Mouse (Mus musculus): ENCODE measurements around the gene Senp1. TPM values are rescaled to one million over a fixed set of nuclear protein-coding genes. Genes with fewer than 3 reads are reported as not detected.
A peak's percentile ranks its signal among the peaks of the same experiment; 100 is the strongest.

The Senp1 gene
- polyA plus RNA-seq, 1 experiment from 2014 or later, result 40.1 TPM

DNA sequence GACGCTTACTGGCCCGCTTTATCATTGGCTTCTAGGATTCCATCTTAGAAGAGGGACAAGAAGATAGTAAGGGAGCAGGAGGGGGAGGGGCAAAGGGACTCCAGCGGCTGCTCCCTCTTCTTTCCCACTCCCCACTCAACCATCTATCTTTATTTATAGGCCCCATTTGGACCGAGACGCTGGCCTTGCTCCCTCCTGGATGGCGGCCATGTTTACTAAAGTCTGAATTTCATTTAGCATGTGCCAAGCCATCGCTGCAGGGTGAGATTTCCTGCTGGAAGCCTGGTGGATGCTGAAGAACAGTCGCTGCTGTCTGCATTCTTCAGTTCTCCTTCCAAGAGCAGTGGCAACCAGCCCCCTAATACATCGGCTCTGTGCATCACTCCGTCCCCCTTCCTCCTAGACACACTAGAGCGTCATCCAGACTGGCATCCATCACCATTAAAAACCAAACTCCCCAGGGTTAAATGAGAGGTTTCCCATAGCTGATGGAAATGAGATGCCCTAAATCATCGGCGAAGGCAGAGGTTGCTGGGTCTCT is 96.8 kb downstream of the Senp1 start:
- Histone ChIP-seq H3K36me3 (ENCODE audit: control insufficient read depth, insufficient read depth, low read length) (peaks cover 10% of the 10 kb centered on the region), H3K27ac (ENCODE audit: low read depth, low read length) (no peak overlapping the region), H3K27me3 (ENCODE audit: control insufficient read depth, insufficient read depth, low read length) (no peaks in the 10 kb centered on the region), H3K9ac (ENCODE audit: low read length) (no peak overlapping the region), H3K9me3 (ENCODE audit: control insufficient read depth, low read length) (no peaks in the 10 kb centered on the region), H3K4me2 (ENCODE audit: low read depth) (no peak overlapping the region), H3K4me1 (ENCODE audit: control insufficient read depth, insufficient read depth, low read length) (peaks cover 40% of the 10 kb centered on the region), H3K4me3 (ENCODE audit: low read depth, low read length) (no peak overlapping the region)
- ATAC-seq (ENCODE audit: insufficient read depth, low FRiP score, low TSS enrichment) (no peak), DNase-seq (ENCODE audit: low spot score) (no peak)
- 74% methylated on average over 13 of the region's 13 CpGs for WGBS

DNA sequence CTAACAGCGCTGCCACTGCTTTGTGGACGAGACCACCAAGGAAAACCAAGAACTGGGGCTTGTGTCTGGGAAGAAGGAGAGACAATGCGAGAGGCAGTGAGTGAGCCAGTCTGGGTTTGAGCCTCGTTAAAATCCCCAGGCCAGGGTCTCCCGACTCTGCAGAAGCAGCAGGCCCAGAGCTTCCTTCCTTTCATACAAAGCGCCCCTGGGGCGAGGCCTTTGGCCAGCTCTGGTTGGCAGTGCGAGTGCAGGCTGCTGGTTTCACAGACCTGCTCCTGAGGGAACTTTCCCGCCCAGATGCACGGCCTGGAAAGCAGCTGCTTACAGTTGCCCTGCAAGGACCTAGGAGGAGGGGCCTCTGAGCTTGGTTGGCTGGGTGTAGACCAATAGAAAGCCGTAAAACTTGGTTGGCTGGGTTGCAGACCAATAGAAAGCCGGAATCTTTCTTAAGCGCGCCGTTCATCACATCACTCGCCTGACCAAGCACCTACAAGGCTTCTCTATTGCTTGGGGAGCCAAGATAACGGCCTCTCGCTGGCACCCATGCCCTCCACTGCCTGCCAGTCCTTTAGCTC is 100.7 kb downstream of the Senp1 start:
- WGBS, result 3% methylated on average over 18 of the region's 18 CpGs
- peaks cover 14% of the 10 kb centered on the region; the same call in 1 of the 2 replicates for H3K36me3 ChIP-seq (ENCODE audit: control insufficient read depth, insufficient read depth, low read length)

DNA sequence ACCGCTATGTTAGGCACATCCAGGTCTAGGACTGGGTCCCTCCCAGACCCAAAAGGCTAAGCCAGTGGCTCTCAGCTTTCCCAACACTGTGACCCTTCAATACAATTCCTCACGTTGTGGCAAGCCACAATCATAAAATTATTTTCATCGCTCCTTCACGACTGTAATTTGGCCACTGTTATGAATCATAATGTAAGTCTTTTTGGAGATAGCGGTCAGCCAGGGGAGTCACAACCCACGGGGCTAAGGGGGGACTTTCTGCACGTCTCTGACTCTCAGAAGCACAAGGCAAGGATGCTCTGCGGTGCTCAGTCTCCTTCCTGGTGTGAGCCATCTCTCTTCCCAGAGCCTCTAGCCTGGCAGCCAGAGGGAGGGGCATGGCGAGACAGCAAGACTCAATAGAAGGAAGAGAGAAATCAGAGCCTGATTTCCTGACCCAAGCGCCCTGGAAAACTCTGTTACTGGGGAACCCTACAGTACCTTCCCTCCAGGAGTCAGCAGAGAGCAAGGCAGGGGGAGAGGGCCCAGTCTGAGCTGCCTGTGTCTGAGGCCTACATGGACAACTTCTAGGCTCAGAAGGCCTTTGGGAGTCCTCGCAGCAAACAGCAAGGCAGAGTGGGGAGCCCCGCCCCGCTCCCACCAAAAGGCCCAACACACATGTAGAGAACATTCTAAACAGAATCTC is 101.4 kb downstream of the Senp1 start:
- ATAC-seq (ENCODE audit: insufficient read depth, low FRiP score, low TSS enrichment) (peak; percentile 9; the same call in 1 of the 2 replicates), DNase-seq (ENCODE audit: low spot score) (no peak)
- Histone ChIP-seq H3K4me1 (ENCODE audit: control insufficient read depth, insufficient read depth, low read length) (peaks cover 40% of the 10 kb centered on the region), H3K9ac (ENCODE audit: low read length) (peak overlapping the region; percentile 48), H3K36me3 (ENCODE audit: control insufficient read depth, insufficient read depth, low read length) (peaks cover 16% of the 10 kb centered on the region; the same call in 1 of the 2 replicates), H3K9me3 (ENCODE audit: control insufficient read depth, low read length) (no peaks in the 10 kb centered on the region), H3K27ac (ENCODE audit: low read depth, low read length) (peak overlapping the region; percentile 83), H3K27me3 (ENCODE audit: control insufficient read depth, insufficient read depth, low read length) (no peaks in the 10 kb centered on the region), H3K4me2 (ENCODE audit: low read depth) (peak overlapping the region; percentile 21), H3K4me3 (ENCODE audit: low read depth, low read length) (no peak overlapping the region)
- WGBS, result 38% methylated on average over 13 of the region's 13 CpGs

More for the DNA sequence above, 100.7 kb downstream of the Senp1 start:
- Histone ChIP-seq H3K4me2 (ENCODE audit: low read depth) (peak overlapping the region; percentile 34), H3K9me3 (ENCODE audit: control insufficient read depth, low read length) (no peaks in the 10 kb centered on the region), H3K4me1 (ENCODE audit: control insufficient read depth, insufficient read depth, low read length) (peaks cover 40% of the 10 kb centered on the region), H3K4me3 (ENCODE audit: low read depth, low read length) (no peak overlapping the region), H3K27ac (ENCODE audit: low read depth, low read length) (peak overlapping the region; percentile 83), H3K27me3 (ENCODE audit: control insufficient read depth, insufficient read depth, low read length) (no peaks in the 10 kb centered on the region), H3K9ac (ENCODE audit: low read length) (peak overlapping the region; percentile 48)
- DNase-seq (ENCODE audit: low spot score) (peak; percentile 88), ATAC-seq (ENCODE audit: insufficient read depth, low FRiP score, low TSS enrichment) (peak; percentile 94)

DNA sequence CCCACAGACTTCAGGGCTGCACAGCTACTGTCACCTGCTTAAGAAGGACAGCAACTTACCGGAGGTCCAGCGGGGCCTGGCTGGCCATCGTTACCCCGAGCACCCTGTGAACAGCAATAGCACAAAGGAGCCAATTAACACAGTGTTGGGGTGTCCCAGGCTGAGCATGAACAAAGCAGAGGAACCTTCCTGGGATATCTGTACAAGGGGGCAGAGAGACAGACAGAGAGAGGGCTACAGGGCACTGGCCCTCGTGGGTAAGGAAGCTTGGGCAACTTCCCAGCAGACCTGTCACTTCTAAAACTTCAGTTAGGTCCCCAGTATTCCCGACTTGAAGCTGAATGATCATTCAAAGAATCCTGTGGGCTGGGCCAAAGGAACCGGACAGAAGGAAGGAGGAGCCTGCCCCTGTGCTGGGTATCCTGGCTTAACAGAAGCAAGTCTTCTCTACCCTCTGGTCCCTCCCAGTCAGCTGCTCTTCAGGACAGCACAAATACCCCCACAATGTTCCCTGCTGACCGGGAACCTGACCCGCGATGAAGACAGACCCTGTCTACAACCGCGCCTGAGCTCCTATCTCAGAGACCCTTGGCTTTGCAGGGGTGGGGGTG is 102.2 kb downstream of the Senp1 start:
- Histone ChIP-seq H3K36me3 (ENCODE audit: control insufficient read depth, insufficient read depth, low read length) (peaks cover 20% of the 10 kb centered on the region), H3K4me1 (ENCODE audit: control insufficient read depth, insufficient read depth, low read length) (peaks cover 40% of the 10 kb centered on the region), H3K4me3 (ENCODE audit: low read depth, low read length) (no peak overlapping the region), H3K4me2 (ENCODE audit: low read depth) (no peak overlapping the region), H3K27me3 (ENCODE audit: control insufficient read depth, insufficient read depth, low read length) (no peaks in the 10 kb centered on the region), H3K9me3 (ENCODE audit: control insufficient read depth, low read length) (no peaks in the 10 kb centered on the region), H3K9ac (ENCODE audit: low read length) (peak overlapping the region; percentile 11), H3K27ac (ENCODE audit: low read depth, low read length) (peak overlapping the region; percentile 83)
- ATAC-seq (ENCODE audit: insufficient read depth, low FRiP score, low TSS enrichment) (no peak), DNase-seq (ENCODE audit: low spot score) (no peak)
- 11% methylated on average over 12 of the region's 12 CpGs for WGBS

DNA sequence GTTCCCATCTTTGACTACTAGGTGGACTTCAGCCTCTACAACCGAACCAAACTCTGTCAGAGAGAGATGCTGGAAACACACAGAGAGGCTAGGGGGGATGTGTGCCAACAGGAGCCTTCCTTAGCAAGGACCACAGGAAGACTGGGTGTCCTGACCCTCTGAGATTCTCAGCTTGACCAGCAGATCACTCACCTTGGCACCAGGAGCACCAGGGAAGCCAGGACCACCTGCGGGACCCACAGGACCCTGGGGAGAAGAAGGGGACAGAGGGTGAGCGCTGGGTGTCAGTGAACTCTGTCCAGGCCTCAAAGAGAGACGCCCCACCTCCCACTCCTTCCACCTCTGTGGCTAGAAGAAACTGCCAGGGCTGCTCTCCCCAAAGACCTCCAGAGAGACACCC is 102.8 kb downstream of the Senp1 start:
- 6% methylated on average over 4 of the region's 4 CpGs for WGBS
- Histone ChIP-seq H3K27me3 (ENCODE audit: control insufficient read depth, insufficient read depth, low read length) (no peaks in the 10 kb centered on the region), H3K27ac (ENCODE audit: low read depth, low read length) (peak overlapping the region; percentile 83), H3K4me2 (ENCODE audit: low read depth) (peak overlapping the region; percentile 17), H3K4me1 (ENCODE audit: control insufficient read depth, insufficient read depth, low read length) (peaks cover 40% of the 10 kb centered on the region), H3K9me3 (ENCODE audit: control insufficient read depth, low read length) (no peaks in the 10 kb centered on the region), H3K9ac (ENCODE audit: low read length) (peak overlapping the region; percentile 11; the same call in 1 of the 2 replicates), H3K36me3 (ENCODE audit: control insufficient read depth, insufficient read depth, low read length) (peaks cover 23% of the 10 kb centered on the region), H3K4me3 (ENCODE audit: low read depth, low read length) (no peak overlapping the region)
- ATAC-seq (ENCODE audit: insufficient read depth, low FRiP score, low TSS enrichment), result no peak
- no peak for DNase-seq (ENCODE audit: low spot score)

DNA sequence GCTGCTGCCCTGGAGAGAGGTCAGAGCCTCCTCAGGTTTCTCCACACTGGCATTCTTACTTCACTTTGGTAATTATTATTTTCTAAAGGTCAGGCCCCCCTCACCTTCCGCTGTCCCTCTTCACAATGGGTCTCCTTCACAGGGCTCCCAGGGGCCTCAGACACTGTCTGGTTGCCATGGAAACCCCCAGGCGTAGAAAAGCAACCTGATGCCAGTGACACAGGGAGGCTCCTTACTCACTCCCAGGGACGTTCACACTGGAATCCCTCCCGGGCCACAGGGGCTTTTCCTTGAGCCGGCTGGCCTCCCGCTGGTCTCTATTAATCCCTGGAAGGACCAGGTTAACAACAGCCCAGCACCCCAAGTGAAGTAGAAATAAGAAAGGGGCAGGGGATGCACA is 103.4 kb downstream of the Senp1 start:
- no peak overlapping the region for H3K9ac ChIP-seq (ENCODE audit: low read length)
- H3K4me1 ChIP-seq (ENCODE audit: control insufficient read depth, insufficient read depth, low read length), result peaks cover 40% of the 10 kb centered on the region
- H3K27me3 ChIP-seq (ENCODE audit: control insufficient read depth, insufficient read depth, low read length), result no peaks in the 10 kb centered on the region
- DNase-seq (ENCODE audit: low spot score) (peak; percentile 85), ATAC-seq (ENCODE audit: insufficient read depth, low FRiP score, low TSS enrichment) (peak; percentile 64)
- H3K4me2 ChIP-seq (ENCODE audit: low read depth), result peak overlapping the region; percentile 24
- H3K4me3 ChIP-seq (ENCODE audit: low read depth, low read length), result no peak overlapping the region
- no peaks in the 10 kb centered on the region for H3K9me3 ChIP-seq (ENCODE audit: control insufficient read depth, low read length)
- peak overlapping the region; percentile 83 for H3K27ac ChIP-seq (ENCODE audit: low read depth, low read length)
- H3K36me3 ChIP-seq (ENCODE audit: control insufficient read depth, insufficient read depth, low read length), result peaks cover 28% of the 10 kb centered on the region
- 0% methylated on average over 6 of the region's 6 CpGs for WGBS

DNA sequence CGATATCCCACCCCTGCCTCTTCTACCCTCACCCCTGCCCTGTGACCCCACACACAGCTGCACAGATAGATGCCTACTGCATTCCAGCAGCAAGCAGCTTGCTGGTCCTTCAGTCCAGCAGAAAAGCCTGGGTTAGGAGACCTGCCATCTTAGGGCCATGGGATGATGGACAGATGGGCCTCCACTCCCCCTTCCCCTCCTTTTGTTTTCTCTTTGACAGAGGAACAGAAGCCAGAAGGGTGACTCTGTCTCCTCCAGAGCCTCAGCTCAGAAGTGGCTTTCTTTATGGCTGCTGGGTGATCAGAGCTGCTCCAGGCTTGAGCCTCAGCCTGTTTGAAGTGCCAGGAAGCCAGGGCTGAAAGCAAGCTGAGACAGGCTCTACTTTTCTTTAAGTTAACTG is 104.0 kb downstream of the Senp1 start:
- no peak for ATAC-seq (ENCODE audit: insufficient read depth, low FRiP score, low TSS enrichment)
- H3K27me3 ChIP-seq (ENCODE audit: control insufficient read depth, insufficient read depth, low read length), result no peaks in the 10 kb centered on the region
- peak; percentile 49 for DNase-seq (ENCODE audit: low spot score)
- H3K4me2 ChIP-seq (ENCODE audit: low read depth), result peak overlapping the region; percentile 2; the same call in 1 of the 2 replicates
- peak overlapping the region; percentile 83 for H3K27ac ChIP-seq (ENCODE audit: low read depth, low read length)
- peaks cover 30% of the 10 kb centered on the region for H3K36me3 ChIP-seq (ENCODE audit: control insufficient read depth, insufficient read depth, low read length)
- H3K4me3 ChIP-seq (ENCODE audit: low read depth, low read length), result no peak overlapping the region
- peaks cover 40% of the 10 kb centered on the region for H3K4me1 ChIP-seq (ENCODE audit: control insufficient read depth, insufficient read depth, low read length)
- H3K9ac ChIP-seq (ENCODE audit: low read length), result peak overlapping the region; percentile 1; the same call in 1 of the 2 replicates
- no peaks in the 10 kb centered on the region for H3K9me3 ChIP-seq (ENCODE audit: control insufficient read depth, low read length)
- WGBS, result 18% methylated on average over 1 of the region's 1 CpGs
